Mouse (Mus musculus) liver, adult 2 months (tissue): ENCODE data around the gene Rprd1b. TPM values are rescaled to one million over a fixed set of nuclear protein-coding genes. Genes with fewer than 3 reads are reported as not detected.
A peak's percentile ranks its signal among the peaks of the same experiment; 100 is the strongest.

ENCODE experiments used
- DNase-seq: peaks from one replicate; pipeline ENCODE4 v3.0.0-alpha.2; 2011; ENCODE audit warnings: low read depth, low spot score; ENCODE audit errors: extremely low read depth
- H3K27ac ChIP-seq: fragments of 200-500 bp; replicated peaks from 2 replicates; pipeline ENCODE4 v1.5.1; 2012; ENCODE audit warnings: low read depth, mild to moderate bottlenecking, control low read depth, inconsistent platforms, low read length; ENCODE audit not compliant: insufficient read depth
- H3K27me3 ChIP-seq: fragments of 200-500 bp; 2 replicates; pipeline ENCODE4 v1.6.1; 2012; ENCODE audit warnings: mild to moderate bottlenecking, moderate library complexity, low read length, inconsistent platforms; ENCODE audit not compliant: control insufficient read depth, insufficient read depth
- H3K36me3 ChIP-seq: fragments of 200-500 bp; 2 replicates; pipeline ENCODE4 v1.6.1; 2012; ENCODE audit warnings: low read length, inconsistent platforms; ENCODE audit not compliant: control insufficient read depth, insufficient read depth
- H3K4me1 ChIP-seq: fragments of 200-500 bp; 2 replicates; pipeline ENCODE4 v1.6.1; 2011; ENCODE audit warnings: low read length; ENCODE audit not compliant: control insufficient read depth, insufficient read depth
- H3K4me3 ChIP-seq: fragments of 200-500 bp; 2 replicates; pipeline ENCODE4 v1.5.1; 2011; ENCODE audit warnings: low read depth, mild to moderate bottlenecking, control low read depth, low read length, moderate library complexity; ENCODE audit not compliant: insufficient read depth
- H3K79me2 ChIP-seq: fragments of 200-500 bp; 2 replicates; pipeline ENCODE4 v1.6.1; 2012; ENCODE audit warnings: inconsistent platforms, mild to moderate bottlenecking, low read length, moderate library complexity; ENCODE audit not compliant: control insufficient read depth, insufficient read depth
- H3K9ac ChIP-seq: fragments of 200-500 bp; 2 replicates; pipeline ENCODE4 v1.6.1; 2012; ENCODE audit warnings: low read depth, mild to moderate bottlenecking, control low read depth, inconsistent platforms, low read length
- CTCF ChIP-seq: fragments of 200-500 bp; IDR thresholded peaks from 2 replicates; pipeline ENCODE4 v1.5.1; 2011; ENCODE audit warnings: low read depth, low read length, control low read depth
- POLR2A ChIP-seq: fragments of 200-500 bp; IDR thresholded peaks from 2 replicates; pipeline ENCODE4 v1.6.1; 2011; ENCODE audit warnings: low read length, control low read depth; ENCODE audit not compliant: insufficient read depth; ENCODE audit errors: extremely low read depth
- WGBS: fragments of 180-500 bp; shearing (Covaris S2); methylation state at CpG from one replicate; pipeline ENCODE4 v1.1.7; 2018; 5-methylcytosine and 5-hydroxymethylcytosine counted together
- polyA plus RNA-seq: library from polyadenylated mRNA; depleted of rRNA; stranded (reverse); fragments of >200 nt; gene quantifications from 2 replicates; pipeline ENCODE4 v1.2.3, GENCODE M21; 2012
- total RNA-seq: library from RNA; depleted of rRNA; stranded (reverse); fragments of >200 nt; gene quantifications from 2 replicates; pipeline ENCODE4 v1.2.3, GENCODE M21; 2014

Rprd1b gene
- total and polyA plus RNA-seq, 2 experiments = 6.8 to 14.2 TPM

GRCm38 (mm10) chr2:157988416-157989190 is 39.7 kb upstream of the Rprd1b start:
- Histone ChIP-seq H3K79me2 (no peaks in the 10 kb centered on the region), H3K4me3 (no peak overlapping the region), H3K27me3 (no peaks in the 10 kb centered on the region), H3K27ac (no peak overlapping the region), H3K4me1 (no peaks in the 10 kb centered on the region), H3K36me3 (peaks cover 18% of the 10 kb centered on the region; the same call in 1 of the 2 replicates), H3K9ac (no peak overlapping the region)
- DNase-seq = no peak
- TF ChIP-seq POLR2A = no peak
- no peak for TF ChIP-seq CTCF
- 92% methylated on average over 7 of the region's 7 CpGs for WGBS

- TF ChIP-seq CTCF (peak; percentile 28; the same call in 1 of the 2 replicates), POLR2A (no peak)
- H3K36me3 ChIP-seq = peaks cover 18% of the 10 kb centered on the region; the same call in 1 of the 2 replicates
These were observed 38.4 kb upstream of the Rprd1b start for GRCm38 (mm10) chr2:157989946-157990345.

GRCm38 (mm10) chr2:157991026-157991425 is 37.3 kb upstream of the Rprd1b start:
- Histone ChIP-seq H3K36me3 (peaks cover 26% of the 10 kb centered on the region), H3K27me3 (no peaks in the 10 kb centered on the region), H3K4me3 (no peak overlapping the region), H3K4me1 (no peaks in the 10 kb centered on the region), H3K9ac (no peak overlapping the region), H3K27ac (no peak overlapping the region), H3K79me2 (no peaks in the 10 kb centered on the region)
- TF ChIP-seq CTCF (no peak), POLR2A (no peak)
- no peak for DNase-seq
- WGBS = 80% methylated on average over 6 of the region's 6 CpGs

More at GRCm38 (mm10) chr2:157989946-157990345, 38.4 kb upstream of the Rprd1b start:
- Histone ChIP-seq H3K9ac (no peak overlapping the region), H3K4me3 (no peak overlapping the region), H3K79me2 (no peaks in the 10 kb centered on the region), H3K27ac (no peak overlapping the region), H3K27me3 (no peaks in the 10 kb centered on the region), H3K4me1 (no peaks in the 10 kb centered on the region)
- WGBS = 88% methylated on average over 2 of the region's 2 CpGs
- no peak for DNase-seq

- Histone ChIP-seq H3K36me3 (peaks cover 36% of the 10 kb centered on the region), H3K79me2 (no peaks in the 10 kb centered on the region), H3K27me3 (no peaks in the 10 kb centered on the region), H3K4me3 (no peak overlapping the region), H3K9ac (no peak overlapping the region), H3K4me1 (no peaks in the 10 kb centered on the region), H3K27ac (no peak overlapping the region)
- no peak for DNase-seq
- TF ChIP-seq CTCF = no peak
- TF ChIP-seq POLR2A = no peak
- 88% methylated on average over 4 of the region's 4 CpGs for WGBS
These were observed 35.8 kb upstream of the Rprd1b start for GRCm38 (mm10) chr2:157992501-157992900.

- WGBS = 75% methylated on average over 3 of the region's 3 CpGs
- Histone ChIP-seq H3K79me2 (no peaks in the 10 kb centered on the region; the same call in 1 of the 2 replicates), H3K36me3 (peaks cover 33% of the 10 kb centered on the region), H3K4me3 (no peak overlapping the region), H3K9ac (no peak overlapping the region), H3K27me3 (no peaks in the 10 kb centered on the region), H3K4me1 (no peaks in the 10 kb centered on the region), H3K27ac (no peak overlapping the region)
- DNase-seq = no peak
- TF ChIP-seq CTCF (no peak), POLR2A (no peak)
These were observed 29.5 kb upstream of the Rprd1b start for GRCm38 (mm10) chr2:157998817-157999216.

GRCm38 (mm10) chr2:158004620-158005019 is 23.7 kb upstream of the Rprd1b start:
- 0 out of 2 replicates have a peak overlapping the region, but pooled peaks have one; percentile 28 for H3K27ac ChIP-seq

More at GRCm38 (mm10) chr2:158004620-158005019, 23.7 kb upstream of the Rprd1b start:
- H3K9ac ChIP-seq = no peak overlapping the region
- DNase-seq = peak; percentile 14
- WGBS = 69% methylated on average over 6 of the region's 6 CpGs
- no peaks in the 10 kb centered on the region; the same call in 1 of the 2 replicates for H3K79me2 ChIP-seq
- peaks cover 12% of the 10 kb centered on the region for H3K36me3 ChIP-seq
- no peak overlapping the region for H3K4me3 ChIP-seq
- H3K4me1 ChIP-seq = peaks cover 2% of the 10 kb centered on the region; the same call in 1 of the 2 replicates
- no peaks in the 10 kb centered on the region for H3K27me3 ChIP-seq
- TF ChIP-seq CTCF (no peak), POLR2A (no peak)
